Comparison of ENCODE assay signal across 8 mouse cellular contexts in genomic region chr1:40378794-40379193, GRCm38 (mm10). TPM values are rescaled to one million over a fixed set of nuclear protein-coding genes. Genes with fewer than 3 reads are reported as not detected.
A peak's percentile ranks its signal among the peaks of the same experiment; 100 is the strongest.
DNase-seq lines count a peak whose midpoint lies in the region; ATAC-seq and TF ChIP-seq lines count a peak whose summit lies in the region.

No protein-coding gene starts in this region.

- peak; percentile 94 for TF ChIP-seq CTCF in testis, adult 2 months (IDR thresholded peaks at IDR 0.05; ENCODE audit: control insufficient read depth, insufficient read depth, insufficient replicate concordance, low read depth, low read length)

- intact Hi-C loops in gastrocnemius, postnatal 36 days (cut with DNase I), result loop anchor here (1.0 kb wide), 1 partner anchor 262 kb away; no protein-coding TSS in a partner anchor
- intact Hi-C loops in left cerebral cortex, postnatal 36 days (cut with DNase I), result loop anchor here (1.0 to 5.0 kb wide), 2 partner anchors 262 to 366 kb away; no protein-coding TSS in a partner anchor

- ATAC-seq in common myeloid progenitor, adult 5-6 weeks (replicated peaks; ENCODE audit: low read depth, poor library complexity, severe bottlenecking), result peak; percentile 63

- peak; percentile 48 for DNase-seq in kidney, adult 9 months
- no peak for DNase-seq in kidney, adult 11 months
- peak; percentile 27 to 83 for DNase-seq in adrenal gland, adult (ENCODE audit: inconsistent age in 2 of 2, low spot score in 1 of 2)
- peak; percentile 51 to 59 for DNase-seq in gastrocnemius, postnatal 36 days
- peak; percentile 50 to 55 for DNase-seq in left cerebral cortex, postnatal 36 days (ENCODE audit: low spot score in 2 of 2)
- DNase-seq in naive thymus-derived CD4-positive, alpha-beta T cell, adult 2 months (ENCODE audit: low read depth), result peak; percentile 85

- H3K4me1 ChIP-seq in testis, adult 2 months (ENCODE audit: control insufficient read depth, insufficient read depth, low read length), result peaks cover 9% of the 10 kb centered on the region

- TF ChIP-seq POLR2A in testis, adult 2 months (IDR thresholded peaks at IDR 0.05; ENCODE audit: control insufficient read depth, low read depth, low read length), result no peak

- H3K27me3 ChIP-seq in testis, adult 2 months (ENCODE audit: control insufficient read depth, insufficient read depth, low read length), result no peaks in the 10 kb centered on the region

- H3K27ac ChIP-seq in testis, adult 2 months (ENCODE audit: control insufficient read depth, insufficient read depth, low read depth, low read length), result no peak overlapping the region

- H3K36me3 ChIP-seq in testis, adult 2 months (ENCODE audit: control insufficient read depth, insufficient read depth, low read length), result no peaks in the 10 kb centered on the region

- no peak overlapping the region for H3K4me3 ChIP-seq in testis, adult 2 months (ENCODE audit: control insufficient read depth, low read depth, low read length)

RNA-seq across cellular contexts. Expression of gene Il1rl1, which starts 50.6 kb away (rescaled TPM):
- total RNA-seq in common myeloid progenitor, adult 5-6 weeks (2017), result 40.6 and 44.8 TPM in 2 replicates
- total RNA-seq in gastrocnemius, postnatal 36 days (2021), result 1 to 10 TPM in 1 of 2 experiments, under 1 TPM in 1; 0.54 to 1.4 TPM
- total RNA-seq in left cerebral cortex, postnatal 36 days (2021), result under 1 TPM; 0.35 to 0.48 TPM
- polyA plus RNA-seq in testis, adult 2 months (2012; rRNA removed), result 0.04 and 0.08 TPM in 2 replicates

RNA-seq across cellular contexts. Expression of gene Il1rl2, which starts 54.4 kb away (rescaled TPM):
- total RNA-seq in common myeloid progenitor, adult 5-6 weeks (2017), result 1.4 and 4.2 TPM in 2 replicates
- 1 to 10 TPM; 1.3 to 2.0 TPM for total RNA-seq in gastrocnemius, postnatal 36 days (2021)
- total RNA-seq in left cerebral cortex, postnatal 36 days (2021), result 1 to 10 TPM in 1 of 2 experiments, under 1 TPM in 1; 0.54 to 1.1 TPM
- polyA plus RNA-seq in testis, adult 2 months (2012; rRNA removed), result 0.22 and 0.29 TPM in 2 replicates

Comparison
In these comparisons a context has a peak if more than half of its experiments do, and no peak if none do; other contexts are left out.
1. RNA of gene Il1rl1, which starts 50.6 kb away (total RNA-seq): 40.6 to 44.8 TPM in common myeloid progenitor, adult 5-6 weeks; 0.54 to 1.4 TPM in gastrocnemius, postnatal 36 days and 0.35 to 0.48 TPM in left cerebral cortex, postnatal 36 days; every median in the first group is over 10 times any median in the second.